Mouse (Mus musculus) CH12.LX (cell line): ENCODE data around the gene Ccser1. TPM values are rescaled to one million over a fixed set of nuclear protein-coding genes. Genes with fewer than 3 reads are reported as not detected.

Experiments
- DNase-seq: peaks from one replicate; pipeline ENCODE4 v3.0.0-alpha.2; 2013; ENCODE audit errors: extremely low read depth
- H3K27ac ChIP-seq: 2 replicates; pipeline ENCODE4 v1.5.1; 2012; ENCODE audit warnings: low read depth, mild to moderate bottlenecking, control low read depth, moderate library complexity; ENCODE audit not compliant: insufficient read depth
- H3K27me3 ChIP-seq: replicated peaks from 2 replicates; pipeline ENCODE3; 2012; ENCODE audit warnings: inconsistent platforms
- H3K36me3 ChIP-seq, 2 experiments: replicated peaks in 1 of 2; 2 replicates each; pipeline versions ENCODE3 to v1.6.1; 2012; ENCODE audit warnings: inconsistent platforms in 1 of 2, low read length in 1 of 2, mild to moderate bottlenecking in 1 of 2, mixed read lengths in 1 of 2, moderate library complexity in 1 of 2; ENCODE audit not compliant: control insufficient read depth in 1 of 2, insufficient read depth in 1 of 2
- H3K4me1 ChIP-seq, 2 experiments: 2 replicates each; pipeline ENCODE4 v1.6.1; 2012; ENCODE audit warnings: inconsistent platforms in 1 of 2, moderate library complexity in 1 of 2; ENCODE audit not compliant: insufficient read depth in 2 of 2, control insufficient read depth in 1 of 2
- H3K4me2 ChIP-seq: 2 replicates; pipeline ENCODE4 v1.6.1; 2012; ENCODE audit warnings: low read depth, mild to moderate bottlenecking, control low read depth; ENCODE audit not compliant: poor library complexity, insufficient read depth, severe bottlenecking
- H3K4me3 ChIP-seq, 3 experiments: fragments of 150-350 bp in 1 of 3; sonication (generic) in 1 of 3; replicated peaks in 1 of 3; 2 replicates each; pipeline versions ENCODE3 to v1.5.1; 2011 to 2012; ENCODE audit warnings: low read depth in 2 of 3, low read length in 2 of 3, mild to moderate bottlenecking in 2 of 3, moderate library complexity in 2 of 3, control low read depth in 1 of 3, improper control_type of control experiment in 1 of 3, inconsistent platforms in 1 of 3, mixed read lengths in 1 of 3; ENCODE audit not compliant: poor library complexity in 1 of 3
- H3K79me2 ChIP-seq: replicated peaks from 2 replicates; pipeline ENCODE4 v1.6.1; 2012; ENCODE audit warnings: mild to moderate bottlenecking, moderate library complexity; ENCODE audit not compliant: control insufficient read depth, poor library complexity, insufficient read depth, severe bottlenecking; ENCODE audit errors: extremely low read depth
- H3K9ac ChIP-seq: 2 replicates; pipeline ENCODE4 v1.6.1; 2012; ENCODE audit warnings: low read depth, mild to moderate bottlenecking, control low read depth, moderate library complexity; ENCODE audit not compliant: insufficient read depth
- H3K9me3 ChIP-seq: replicated peaks from 2 replicates; pipeline ENCODE3; 2012; ENCODE audit warnings: low read length, inconsistent platforms, mixed read lengths
- BHLHE40 ChIP-seq: IDR thresholded peaks from 2 replicates; pipeline ENCODE4 v1.6.1; 2011; ENCODE audit warnings: mild to moderate bottlenecking, low read depth, low read length, improper control_type of control experiment
- CHD1 ChIP-seq: IDR thresholded peaks from 2 replicates; pipeline ENCODE4 v1.6.1; 2012; ENCODE audit warnings: low read depth, low read length, improper control_type of control experiment, inconsistent platforms
- CTCF ChIP-seq, 2 experiments: IDR thresholded peaks in 1 of 2; conservative IDR thresholded peaks in 1 of 2; 2 replicates each; pipeline ENCODE4 v1.5.1; 2011 to 2012; ENCODE audit warnings: low read depth in 2 of 2, low read length in 2 of 2, improper control_type of control experiment in 1 of 2, inconsistent platforms in 1 of 2, mild to moderate bottlenecking in 1 of 2, moderate library complexity in 1 of 2
- E2F4 ChIP-seq: IDR thresholded peaks from 2 replicates; pipeline ENCODE4 v1.6.1; 2011; ENCODE audit warnings: low read depth, low read length, improper control_type of control experiment; ENCODE audit not compliant: insufficient replicate concordance
- EP300 ChIP-seq: IDR thresholded peaks from 2 replicates; pipeline ENCODE4 v1.6.1; 2011; ENCODE audit warnings: low read length, improper control_type of control experiment
- ETS1 ChIP-seq: conservative IDR thresholded peaks from 2 replicates; pipeline ENCODE4 v1.6.1; 2012; ENCODE audit warnings: low read depth, mild to moderate bottlenecking, inconsistent platforms, low read length, improper control_type of control experiment, moderate library complexity
- JUN ChIP-seq: IDR thresholded peaks from 2 replicates; pipeline ENCODE4 v1.6.1; 2011; ENCODE audit warnings: low read depth, mild to moderate bottlenecking, low read length, improper control_type of control experiment, moderate library complexity; ENCODE audit not compliant: insufficient read depth
- JUND ChIP-seq: conservative IDR thresholded peaks from 2 replicates; pipeline ENCODE4 v1.6.1; 2011; ENCODE audit warnings: low read depth, low read length, improper control_type of control experiment
- KAT2A ChIP-seq: IDR thresholded peaks from 2 replicates; pipeline ENCODE4 v1.6.1; 2012; ENCODE audit warnings: low read length, improper control_type of control experiment, inconsistent platforms; ENCODE audit not compliant: insufficient replicate concordance
- MAZ ChIP-seq: IDR thresholded peaks from 2 replicates; pipeline ENCODE4 v1.6.1; 2012; ENCODE audit warnings: low read depth, mild to moderate bottlenecking, inconsistent platforms, low read length, improper control_type of control experiment, moderate library complexity
- MXI1 ChIP-seq: IDR thresholded peaks from 2 replicates; pipeline ENCODE4 v1.6.1; 2011; ENCODE audit warnings: mild to moderate bottlenecking, low read depth, low read length, improper control_type of control experiment
- MYC ChIP-seq: IDR thresholded peaks from 2 replicates; pipeline ENCODE4 v1.6.1; 2011; ENCODE audit warnings: low read depth, mild to moderate bottlenecking, improper control_type of control experiment, low read length
- NRF1 ChIP-seq: IDR thresholded peaks from 2 replicates; pipeline ENCODE4 v1.6.1; 2014; ENCODE audit warnings: low read depth, mild to moderate bottlenecking, inconsistent platforms, low read length, improper control_type of control experiment, moderate library complexity
- POLR2A ChIP-seq: IDR thresholded peaks from 2 replicates; pipeline ENCODE4 v1.6.1; 2011; ENCODE audit warnings: low read depth, mild to moderate bottlenecking, improper control_type of control experiment, low read length
- POLR2AphosphoS2 ChIP-seq: IDR thresholded peaks from 2 replicates; pipeline ENCODE4 v1.6.1; 2011; ENCODE audit warnings: low read depth, low read length, improper control_type of control experiment
- RCOR1 ChIP-seq: conservative IDR thresholded peaks from 2 replicates; pipeline ENCODE4 v1.6.1; 2012; ENCODE audit warnings: low read depth, mild to moderate bottlenecking, inconsistent platforms, low read length, improper control_type of control experiment
- SMC3 ChIP-seq: IDR thresholded peaks from 2 replicates; pipeline ENCODE4 v1.6.1; 2011; ENCODE audit warnings: low read depth, low read length, improper control_type of control experiment
- TBP ChIP-seq: conservative IDR thresholded peaks from 2 replicates; pipeline ENCODE4 v1.6.1; 2011; ENCODE audit warnings: low read depth, low read length, improper control_type of control experiment
- UBTF ChIP-seq: IDR thresholded peaks from 2 replicates; pipeline ENCODE4 v1.6.1; 2012; ENCODE audit warnings: low read depth, mild to moderate bottlenecking, inconsistent platforms, low read length, improper control_type of control experiment, moderate library complexity
- USF1 ChIP-seq: IDR thresholded peaks from 2 replicates; pipeline ENCODE4 v1.6.1; 2014; ENCODE audit warnings: low read depth, mild to moderate bottlenecking, inconsistent platforms, low read length, improper control_type of control experiment
- ZC3H11A ChIP-seq: IDR thresholded peaks from 2 replicates; pipeline ENCODE4 v1.6.1; 2012; ENCODE audit warnings: low read depth, mild to moderate bottlenecking, inconsistent platforms, low read length, improper control_type of control experiment
- ZKSCAN1 ChIP-seq: IDR thresholded peaks from 2 replicates; pipeline ENCODE4 v1.6.1; 2012; ENCODE audit warnings: low read depth, inconsistent platforms, low read length, improper control_type of control experiment, borderline replicate concordance
- ZMIZ1 ChIP-seq: IDR thresholded peaks from 2 replicates; pipeline ENCODE4 v1.6.1; 2012; ENCODE audit warnings: low read depth, mild to moderate bottlenecking, inconsistent platforms, low read length, improper control_type of control experiment
- dilution Hi-C: fragments of 300-500 bp; cut with MboI; formaldehyde crosslinking; loops from 2 replicates; pipeline ENCODE4 v1.14.3; 2020; ENCODE audit warnings: low sequenced_read_pairs; ENCODE audit not compliant: extremely low pct_unique_long_range_greater_than_20kb, extremely low pct_ligation_motif_present
- in situ Hi-C: fragments of 300-500 bp; cut with MboI; formaldehyde crosslinking; loops from 3 replicates; pipeline ENCODE4 v1.14.3; 2019; ENCODE audit warnings: low sequenced_read_pairs, low pct_ligation_motif_present, low pct_unique_long_range_greater_than_20kb, mixed read lengths
- polyA plus RNA-seq: library from polyadenylated mRNA; unstranded; fragments of >175 nt; gene quantifications from 2 replicates; pipeline ENCODE4 v1.2.1, GENCODE M21; 2012; ENCODE audit warnings: low read depth; ENCODE audit not compliant: insufficient read length
- total RNA-seq, 2 experiments: library from RNA; depleted of rRNA; stranded (reverse); fragments of 300-350 nt in 1 of 2; fragments of >200 nt in 1 of 2; gene quantifications; 2 replicates each; pipeline ENCODE4 v1.2.3; 2012 to 2014

Ccser1 gene
- total and polyA plus RNA-seq, 3 experiments, result not detected

DNA sequence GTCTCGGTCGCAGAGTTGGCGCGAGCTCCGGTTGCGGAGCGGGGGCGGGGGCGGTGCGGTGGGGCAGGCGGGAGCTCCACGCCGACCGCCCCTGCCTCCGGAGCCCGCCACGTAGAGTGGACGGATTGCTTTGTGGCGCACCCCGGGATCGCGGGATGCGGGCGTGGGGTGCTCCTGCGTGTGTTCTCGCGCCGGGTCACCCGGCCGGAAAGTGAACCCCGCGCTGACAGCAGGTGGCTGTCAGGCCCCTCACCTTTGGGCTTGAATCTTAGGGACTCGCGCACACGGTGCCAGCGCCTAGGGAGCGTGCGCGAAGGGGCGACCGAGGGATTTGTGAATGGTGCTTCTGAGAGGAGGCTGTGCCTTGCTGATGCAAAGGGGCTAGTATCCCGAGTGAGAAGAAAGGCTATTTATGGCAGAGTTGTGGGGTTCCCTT is 650 bp downstream of the Ccser1 start:
- in situ Hi-C loops, result no loop called here
- Histone ChIP-seq H3K36me3 (no peaks in the 10 kb centered on the region), H3K4me2 (no peak overlapping the region), H3K27ac (no peak overlapping the region), H3K4me3 (no peak overlapping the region), H3K27me3 (no peaks in the 10 kb centered on the region), H3K4me1 (no peaks in the 10 kb centered on the region), H3K9ac (no peak overlapping the region), H3K9me3 (peaks cover 53% of the 10 kb centered on the region), H3K79me2 (no peaks in the 10 kb centered on the region)
- TF ChIP-seq ZMIZ1, result no peak
- TF ChIP-seq SMC3, result no peak
- no peak for TF ChIP-seq CHD1
- no peak for TF ChIP-seq E2F4
- TF ChIP-seq TBP, result no peak
- no peak for TF ChIP-seq POLR2A
- TF ChIP-seq CTCF (conservative IDR thresholded peaks at IDR 0.05 in 1 of 2, IDR thresholded peaks at IDR 0.05 in 1 of 2; ENCODE audit: low read depth in 2 of 2, low read length in 2 of 2), result no peak
- no peak for TF ChIP-seq USF1
- TF ChIP-seq ZC3H11A, result no peak
- TF ChIP-seq UBTF, result no peak
- TF ChIP-seq JUN, result no peak
- TF ChIP-seq BHLHE40, result no peak
- no peak for TF ChIP-seq JUND
- no peak for TF ChIP-seq EP300
- TF ChIP-seq MAZ, result no peak
- no peak for DNase-seq
- dilution Hi-C loops, result no loop called here

DNA sequence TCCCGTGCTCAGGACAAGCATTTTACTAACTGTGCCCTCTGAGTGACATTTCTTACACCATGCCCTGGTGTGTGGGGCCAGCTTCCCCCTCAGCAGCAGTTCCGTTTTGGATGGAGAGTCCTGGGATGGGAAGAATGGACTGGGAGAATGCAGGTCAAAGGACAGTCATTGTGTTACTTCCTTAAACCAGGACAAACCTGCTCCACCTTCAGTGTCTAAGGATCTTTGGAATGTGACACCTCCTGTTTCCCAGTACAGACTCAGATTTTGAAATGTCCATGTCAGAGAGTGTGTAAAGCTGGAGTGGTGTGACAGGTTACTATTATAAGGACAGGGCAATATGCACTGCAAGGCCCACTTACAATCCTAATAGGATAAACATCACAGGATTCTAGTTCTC is 8.9 kb downstream of the Ccser1 start:
- dilution Hi-C loops (no loop called here), in situ Hi-C loops (no loop called here)
- H3K9me3 ChIP-seq, result peaks cover 51% of the 10 kb centered on the region
- H3K79me2 ChIP-seq, result no peaks in the 10 kb centered on the region
- H3K4me3 ChIP-seq, result no peak overlapping the region
- no peak for TF ChIP-seq MAZ
- no peak for TF ChIP-seq MYC
- no peak for TF ChIP-seq KAT2A
- TF ChIP-seq POLR2AphosphoS2, result no peak
- TF ChIP-seq ETS1, result no peak
- TF ChIP-seq ZKSCAN1, result no peak
- no peak for TF ChIP-seq ZC3H11A
- no peak for TF ChIP-seq SMC3
- TF ChIP-seq MXI1, result no peak
- no peak for TF ChIP-seq RCOR1
- no peak for TF ChIP-seq UBTF
- TF ChIP-seq NRF1, result no peak
- H3K27me3 ChIP-seq, result no peaks in the 10 kb centered on the region
- no peak for DNase-seq
- H3K4me2 ChIP-seq, result no peak overlapping the region
- H3K27ac ChIP-seq, result no peak overlapping the region
- H3K9ac ChIP-seq, result no peak overlapping the region
- H3K36me3 ChIP-seq, result no peaks in the 10 kb centered on the region
- H3K4me1 ChIP-seq, result no peaks in the 10 kb centered on the region
